Mouse (Mus musculus) left cerebral cortex, adult 2 months (tissue): ENCODE measurements around the gene Eid3. TPM values are rescaled to one million over a fixed set of nuclear protein-coding genes. Genes with fewer than 3 reads are reported as not detected.
A peak's percentile ranks its signal among the peaks of the same experiment; 100 is the strongest.

Source experiments
- DNase-seq, 2 experiments: peaks; one replicate each; pipeline ENCODE4 v3.0.0; 2021 to 2022; ENCODE audit warnings: low spot score in 2 of 2, mixed read lengths in 1 of 2; ENCODE audit errors: extremely low spot score in 1 of 2
- H3K27ac ChIP-seq: fragments of 200-600 bp; 2 replicates; pipeline ENCODE4 v1.8.1; 2022
- H3K4me3 ChIP-seq: fragments of 200-600 bp; 2 replicates; pipeline ENCODE4 v1.8.1; 2022
- CTCF ChIP-seq: fragments of 200-600 bp; IDR thresholded peaks from 2 replicates; pipeline ENCODE4 v1.8.1; 2022; ENCODE audit warnings: antibody characterized with exemption, mild to moderate bottlenecking, moderate library complexity
- intact Hi-C: fragments of 180-260 bp; cut with DNase I; formaldehyde crosslinking; loops from one replicate; pipeline ENCODE4 v1.15.1; 2025
- total RNA-seq, 2 experiments: library from RNA; stranded (reverse); gene quantifications; 2 replicates each; pipeline ENCODE4 v1.2.3; 2021

The Eid3 gene
- total RNA-seq, 2 experiments from 2014 or later = 2.0 to 2.4 TPM

DNA sequence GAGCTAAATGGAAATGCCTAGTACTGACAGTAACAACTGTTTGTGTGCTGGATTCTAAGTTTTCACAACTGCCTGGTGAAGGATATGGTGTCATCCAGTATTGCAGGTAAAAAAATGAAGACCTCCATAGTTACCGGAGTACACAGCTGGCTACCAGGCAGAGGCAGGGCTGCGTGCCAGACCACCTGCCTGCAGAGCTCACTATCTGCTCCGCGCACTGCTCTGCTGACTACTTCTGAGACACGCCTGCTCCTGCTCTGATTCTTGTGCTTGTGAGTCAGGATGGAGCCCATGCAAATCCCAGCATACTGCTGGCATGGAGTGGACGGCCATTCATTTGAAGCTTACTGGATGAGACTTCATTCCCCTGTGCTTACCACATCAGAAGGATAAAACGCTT, 2.6 kb upstream of the Eid3 start:
- Histone ChIP-seq H3K27ac (no peak overlapping the region), H3K4me3 (no peak overlapping the region)
- TF ChIP-seq CTCF = no peak
- intact Hi-C loops = no loop called here
- no peak for DNase-seq

DNA sequence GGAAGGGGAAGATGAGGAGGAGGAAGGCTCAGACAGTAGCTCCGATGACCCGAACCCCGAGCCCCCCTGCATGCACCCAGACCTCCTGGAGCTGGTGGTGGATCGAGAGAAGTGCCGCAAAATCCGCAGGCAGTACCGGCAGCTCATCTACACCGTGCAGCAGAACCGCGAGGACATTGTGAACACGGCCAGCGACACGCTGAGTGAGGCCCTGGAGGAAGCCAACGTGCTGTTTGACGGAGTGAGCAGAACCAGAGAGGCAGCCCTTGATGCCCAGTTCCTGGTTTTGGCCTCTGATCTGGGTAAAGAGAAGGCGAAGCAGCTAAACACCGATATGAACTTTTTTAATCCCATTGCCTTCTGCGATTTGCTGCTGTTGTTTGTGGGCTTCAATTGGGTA, 406 bp downstream of the Eid3 start:
- DNase-seq = no peak
- intact Hi-C loops = no loop called here
- Histone ChIP-seq H3K4me3 (no peak overlapping the region), H3K27ac (no peak overlapping the region)
- TF ChIP-seq CTCF = no peak

DNA sequence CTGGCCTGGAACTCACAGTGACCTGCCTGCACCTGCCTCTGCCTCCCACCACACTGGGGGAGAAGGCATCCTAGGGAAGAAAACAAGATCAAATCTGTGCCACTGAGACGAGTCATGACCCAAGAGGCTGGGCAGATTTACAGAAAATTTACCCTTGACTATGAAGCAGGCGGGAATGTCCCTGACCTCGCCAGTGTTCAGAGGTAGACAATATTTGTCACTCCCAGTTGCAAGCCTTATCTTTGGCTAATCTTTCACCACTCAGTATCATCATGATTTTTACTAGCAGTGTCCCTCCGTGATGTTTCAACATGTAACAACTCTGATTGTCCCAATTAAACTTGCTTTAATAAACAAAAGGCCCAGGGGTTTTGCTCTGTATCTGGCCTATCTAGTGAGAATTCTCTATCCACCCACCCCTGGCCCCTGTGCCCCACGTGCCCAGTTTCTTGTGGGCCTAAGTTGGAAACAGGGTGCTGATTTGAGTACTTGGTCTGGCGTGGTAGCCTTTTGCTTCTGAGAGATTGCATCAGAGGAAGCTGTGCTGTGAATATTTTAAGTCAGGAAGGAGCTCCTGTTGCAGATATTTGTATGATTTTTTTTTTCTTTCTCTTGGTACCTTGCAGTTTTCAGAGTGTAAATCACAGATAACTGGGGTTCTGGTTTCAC, 2.1 kb downstream of the Eid3 start:
- no peak overlapping the region for H3K4me3 ChIP-seq
- no peak overlapping the region for H3K27ac ChIP-seq
- intact Hi-C loops = no loop called here
- no peak for DNase-seq
- no peak for TF ChIP-seq CTCF

DNA sequence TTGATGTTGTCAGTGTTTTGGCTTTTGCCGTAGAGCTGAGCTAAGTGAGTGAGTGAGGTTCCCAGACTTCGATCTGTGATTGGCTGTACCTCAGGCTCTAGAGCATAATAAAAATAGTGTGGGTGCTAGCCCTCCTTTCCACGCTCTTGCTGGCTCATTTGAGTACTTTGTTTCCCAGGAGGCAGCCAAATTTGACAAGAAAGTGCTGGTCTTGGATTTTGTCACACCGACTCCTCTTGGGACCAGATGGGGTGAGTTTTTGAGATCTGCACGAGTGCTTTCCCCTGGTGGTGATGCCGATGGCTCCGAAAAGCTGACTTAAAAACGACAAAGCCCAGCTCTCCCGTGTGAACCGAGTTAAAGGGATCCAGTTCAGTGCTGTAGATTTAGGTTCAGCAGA, 9.0 kb downstream of the Eid3 start:
- DNase-seq = no peak
- intact Hi-C loops = no loop called here
- no peak overlapping the region for H3K27ac ChIP-seq
- no peak overlapping the region for H3K4me3 ChIP-seq
- TF ChIP-seq CTCF = no peak

DNA sequence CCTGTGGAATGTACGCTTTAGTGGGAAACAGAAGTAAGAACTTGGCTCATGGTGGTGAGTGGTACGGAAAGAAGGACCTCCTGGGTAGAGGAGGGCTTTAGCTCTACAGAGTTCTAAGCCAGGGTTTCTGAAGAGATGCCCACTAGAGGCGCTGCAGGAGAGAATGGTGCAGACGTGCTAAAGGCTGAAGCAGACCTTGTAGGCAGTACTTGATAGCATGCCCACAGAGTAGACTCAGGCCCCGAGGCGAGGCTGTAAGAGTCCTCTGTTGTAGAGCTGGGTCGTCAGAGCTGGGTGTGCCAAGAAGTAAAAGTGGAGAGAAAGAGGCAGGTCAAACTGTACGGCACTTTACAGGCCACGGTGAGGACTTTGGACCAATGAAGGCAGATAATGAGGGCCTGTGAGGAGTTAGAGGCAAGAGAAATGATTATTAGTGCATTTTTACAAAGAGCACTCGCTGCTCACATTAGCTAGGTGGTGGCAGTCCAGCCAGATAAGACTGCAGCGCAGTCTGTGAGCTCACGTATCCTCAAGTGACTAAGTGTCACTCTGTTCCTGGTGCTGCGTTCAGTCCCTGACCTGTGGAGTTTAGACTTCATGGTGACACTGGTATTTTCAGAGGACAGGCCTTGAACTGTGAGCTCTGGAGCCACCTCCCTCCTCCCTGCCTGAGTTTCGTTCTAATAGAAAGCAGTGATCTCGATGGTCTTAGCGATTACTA, 9.8 kb downstream of the Eid3 start:
- peak; percentile 52 for TF ChIP-seq CTCF
- no peak overlapping the region for H3K4me3 ChIP-seq
- intact Hi-C loops = no loop called here
- no peak for DNase-seq
- no peak overlapping the region for H3K27ac ChIP-seq

DNA sequence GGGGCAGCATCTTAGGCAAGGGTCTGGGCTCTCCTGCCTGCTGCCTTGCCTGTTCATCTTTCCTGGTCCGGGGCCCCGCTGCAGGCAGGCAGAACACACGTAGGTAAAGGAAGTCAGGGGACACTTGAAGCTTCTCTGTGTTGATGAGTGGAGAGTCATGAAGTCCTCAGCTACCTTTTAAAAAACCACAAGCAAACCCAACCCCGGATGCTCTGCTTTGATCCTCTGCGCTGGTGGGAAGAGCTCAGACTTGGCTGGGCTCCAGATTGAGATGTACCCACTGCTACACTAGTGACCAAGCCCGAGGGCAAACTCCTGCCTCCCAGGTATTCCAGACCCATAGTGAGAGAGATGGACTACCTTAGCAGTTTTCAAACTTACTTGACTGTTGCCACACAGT, 20.9 kb downstream of the Eid3 start:
- H3K4me3 ChIP-seq = no peak overlapping the region
- no peak for TF ChIP-seq CTCF
- no peak for DNase-seq
- H3K27ac ChIP-seq = no peak overlapping the region
- intact Hi-C loops = no loop called here

DNA sequence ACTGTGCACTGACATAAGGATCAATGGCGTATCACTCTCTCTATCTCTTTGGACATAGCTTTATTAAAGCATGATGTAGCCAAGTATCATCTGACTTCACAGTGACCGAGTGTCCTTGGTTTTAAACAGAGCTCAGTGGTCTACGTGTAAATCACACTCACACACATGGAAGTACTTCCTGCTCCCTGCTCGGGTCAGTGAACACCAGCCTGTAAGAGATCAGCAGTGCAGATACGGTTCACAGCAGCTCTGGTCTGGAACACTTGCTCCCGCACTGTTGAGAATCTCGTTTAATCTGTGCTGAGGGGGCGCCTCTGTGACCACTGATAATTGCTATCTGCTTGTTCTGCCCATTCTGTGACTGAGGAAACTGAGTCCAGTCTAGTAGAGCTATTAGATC, 22.1 kb downstream of the Eid3 start:
- TF ChIP-seq CTCF = no peak
- DNase-seq = no peak
- intact Hi-C loops = no loop called here
- no peak overlapping the region for H3K4me3 ChIP-seq
- H3K27ac ChIP-seq = no peak overlapping the region

DNA sequence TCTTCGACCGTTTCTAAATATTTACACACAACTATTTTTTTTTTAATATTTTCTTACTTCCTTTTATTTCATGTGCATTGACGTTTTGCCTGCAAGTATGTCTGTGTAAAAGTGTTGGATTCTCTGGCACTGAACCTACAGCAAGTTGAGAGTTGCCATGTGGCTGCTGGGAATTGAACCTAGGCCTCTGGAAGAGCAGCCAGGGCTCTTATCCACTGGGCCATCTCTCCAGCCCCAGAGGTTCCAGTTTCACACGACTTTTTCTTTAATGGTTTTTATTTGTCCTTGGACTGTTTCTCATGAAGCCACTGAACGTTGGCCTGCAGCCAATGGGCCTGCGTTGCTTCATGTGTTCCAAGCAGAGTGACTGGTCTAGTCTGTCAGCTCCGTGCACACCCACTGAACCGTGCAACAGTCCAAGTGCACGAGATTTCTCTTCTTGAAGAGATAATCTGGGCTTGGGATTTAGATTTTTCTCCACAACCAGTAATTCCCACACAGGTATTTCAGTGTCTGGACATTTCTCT, 23.1 kb downstream of the Eid3 start:
- Histone ChIP-seq H3K4me3 (no peak overlapping the region), H3K27ac (no peak overlapping the region)
- DNase-seq = no peak
- TF ChIP-seq CTCF = no peak
- intact Hi-C loops = no loop called here

DNA sequence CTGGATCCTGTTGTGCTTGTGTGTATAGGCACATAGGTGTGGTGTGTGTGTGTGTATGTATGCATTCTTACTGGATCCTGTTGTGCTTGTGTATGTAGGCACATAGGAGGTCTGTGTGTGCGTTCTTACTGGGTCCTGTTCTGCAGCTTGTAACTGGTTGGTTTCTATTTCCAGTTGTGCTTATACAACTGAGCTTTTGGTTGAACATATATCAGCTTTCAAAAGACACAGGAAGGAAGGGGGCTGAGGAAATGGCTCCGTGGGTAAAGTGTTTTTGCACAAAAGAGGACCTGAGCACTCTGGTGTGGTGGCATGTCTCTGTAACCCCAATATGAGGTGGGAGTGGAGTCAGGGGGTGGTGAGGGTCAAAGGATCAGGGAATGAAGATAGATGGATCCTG, 24.5 kb downstream of the Eid3 start:
- no peak for TF ChIP-seq CTCF
- DNase-seq = no peak
- intact Hi-C loops = no loop called here
- no peak overlapping the region for H3K27ac ChIP-seq
- no peak overlapping the region for H3K4me3 ChIP-seq

DNA sequence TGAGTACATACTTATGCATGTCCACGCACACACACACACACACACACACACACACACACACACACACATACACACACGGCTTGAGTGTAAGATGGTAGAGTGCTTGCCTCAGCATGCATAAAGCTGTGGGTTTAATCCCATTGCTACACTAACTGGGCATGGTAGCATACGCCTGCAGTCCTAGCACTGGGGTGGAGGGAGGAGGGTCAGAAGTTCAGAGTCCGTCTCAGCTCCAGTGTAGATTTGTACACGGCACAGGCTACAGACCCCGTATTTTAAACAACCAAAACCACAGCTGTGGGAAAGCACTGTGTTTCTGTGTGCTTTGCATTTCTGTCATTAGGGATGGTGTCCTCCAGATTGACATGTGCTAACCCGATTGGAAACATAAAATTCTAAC, 25.0 kb downstream of the Eid3 start:
- no peak overlapping the region for H3K27ac ChIP-seq
- TF ChIP-seq CTCF = no peak
- intact Hi-C loops = no loop called here
- H3K4me3 ChIP-seq = no peak overlapping the region
- no peak for DNase-seq

DNA sequence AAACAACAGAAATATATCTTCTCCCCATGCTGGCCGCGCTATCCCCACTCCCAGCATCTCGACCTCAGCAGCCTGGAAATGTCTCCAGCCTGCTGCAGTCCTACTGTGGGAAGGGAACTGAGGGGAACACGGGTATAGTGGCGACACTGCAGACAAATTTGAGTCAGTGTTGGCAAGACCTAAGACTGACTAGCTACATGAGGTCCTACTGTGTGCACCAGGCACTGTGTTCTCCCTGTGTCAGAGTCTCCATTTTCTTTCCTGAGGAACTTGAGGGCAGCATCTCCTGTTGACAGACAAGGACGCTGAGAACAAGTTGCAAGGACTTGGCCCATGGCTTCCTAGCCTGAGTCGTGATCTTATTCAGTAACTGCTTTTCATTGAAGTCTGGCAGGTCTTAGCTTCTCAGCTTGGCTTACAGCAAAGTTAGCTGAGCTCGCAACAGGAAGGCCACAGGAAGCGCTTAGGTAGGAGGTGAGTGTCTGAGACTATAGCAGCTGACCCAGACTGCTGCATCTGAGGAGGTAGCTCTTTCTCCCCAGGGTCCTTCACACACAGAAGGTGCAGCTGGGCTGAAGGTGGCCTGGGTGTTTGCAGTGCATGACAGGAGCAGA, 26.1 kb downstream of the Eid3 start:
- intact Hi-C loops = no loop called here
- no peak for DNase-seq
- TF ChIP-seq CTCF = no peak
- no peak overlapping the region for H3K27ac ChIP-seq
- no peak overlapping the region for H3K4me3 ChIP-seq

DNA sequence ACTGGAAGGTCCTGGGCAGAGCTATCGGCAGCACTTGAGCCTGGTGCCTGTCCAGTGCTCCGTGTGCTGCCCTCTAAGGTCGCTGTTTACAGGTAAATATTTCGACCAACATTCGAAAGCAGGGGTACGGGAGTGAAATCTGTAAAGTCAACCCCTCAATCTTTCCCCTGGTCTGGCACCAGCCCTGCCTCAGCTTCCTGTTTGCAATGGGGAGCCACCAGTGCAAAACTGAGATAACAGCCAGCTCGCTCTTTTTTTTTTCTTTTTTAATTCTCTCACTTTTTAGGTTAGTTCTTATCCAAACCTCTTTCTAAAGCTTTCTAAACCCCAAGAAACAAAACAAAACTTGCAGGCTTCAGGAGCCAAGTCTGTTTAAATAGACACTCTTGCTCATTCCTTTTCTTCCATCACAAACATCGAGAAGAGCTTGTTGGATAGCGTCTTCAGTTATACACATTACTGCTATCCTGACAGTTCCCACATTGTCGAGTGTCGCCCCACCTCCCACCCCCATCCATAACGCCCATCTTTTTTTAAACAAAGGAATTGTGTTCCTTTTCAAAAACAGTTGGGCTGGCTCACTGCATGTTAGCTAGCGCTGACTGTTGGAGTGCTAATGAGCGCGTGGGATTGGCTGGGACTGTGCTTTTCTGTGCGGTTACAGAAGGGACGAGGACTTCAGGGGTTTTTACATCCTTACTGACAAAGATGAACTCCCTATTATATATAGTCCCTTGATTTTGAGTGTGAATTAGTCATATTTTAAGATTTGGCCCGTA, 27.6 kb downstream of the Eid3 start:
- intact Hi-C loops = no loop called here
- TF ChIP-seq CTCF = no peak
- peak; percentile 38 to 41 for DNase-seq
- no peak overlapping the region for H3K27ac ChIP-seq
- no peak overlapping the region for H3K4me3 ChIP-seq
